Mouse (Mus musculus) v-Abl transformed pro-B cells (cell line): ENCODE measurements at regions not wholly inside any gene's neighbourhood (a gene's known extent, or its start where the extent isn't known, plus 50 kb on each side); places are given as distances from the start of the nearest gene placed in this dataset.

Experiments used
- in situ Hi-C, 2 experiments: fragments of 400-800 bp; cut with MboI; formaldehyde crosslinking; loops; one replicate each; pipeline ENCODE4 v1.15.1; 2025; ENCODE audit not compliant: unreplicated experiment in 2 of 2

- in situ Hi-C loops, result loop anchor here (25.0 kb wide), 2 partner anchors 1237 to 1437 kb away; partner anchors contain the start of gene Tfg (in 2 of the 2)
Measured at GRCm38 (mm10) chr16:55474950-55475525, 177.3 kb upstream of the Zpld1 start.

- in situ Hi-C loops, result no loop called here
Measured at GRCm38 (mm10) chr16:55471396-55471795, 173.6 kb upstream of the Zpld1 start.

GRCm38 (mm10) chr16:55470721-55471120 is 172.9 kb upstream of the Zpld1 start:
- in situ Hi-C loops, result no loop called here

GRCm38 (mm10) chr16:55469703-55470102 is 171.9 kb upstream of the Zpld1 start:
- in situ Hi-C loops, result loop anchor here (5.0 to 10.0 kb wide), 2 partner anchors 317 to 485 kb away; no protein-coding TSS in a partner anchor

GRCm38 (mm10) chr16:55468833-55469458 is 171.2 kb upstream of the Zpld1 start:
- in situ Hi-C loops, result loop anchor here (5.0 to 10.0 kb wide), 2 partner anchors 317 to 484 kb away; no protein-coding TSS in a partner anchor

- in situ Hi-C loops, result loop anchor here in 1 of 2 experiments (10.0 kb wide), 1 partner anchor 476 kb away; no protein-coding TSS in a partner anchor
Measured at GRCm38 (mm10) chr16:55460519-55460918, 162.7 kb upstream of the Zpld1 start.

- in situ Hi-C loops, result no loop called here
Measured at GRCm38 (mm10) chr16:55447581-55447980, 149.8 kb upstream of the Zpld1 start.

- in situ Hi-C loops, result no loop called here
Measured at GRCm38 (mm10) chr16:55442821-55443581, 145.2 kb upstream of the Zpld1 start.

- in situ Hi-C loops, result no loop called here
Measured at GRCm38 (mm10) chr16:55435139-55435968, 137.6 kb upstream of the Zpld1 start.

- in situ Hi-C loops, result no loop called here
Measured at GRCm38 (mm10) chr16:55421569-55422342, 124.0 kb upstream of the Zpld1 start.

GRCm38 (mm10) chr16:55420876-55421568 is 123.2 kb upstream of the Zpld1 start:
- in situ Hi-C loops, result no loop called here

GRCm38 (mm10) chr16:55418871-55419270 is 121.1 kb upstream of the Zpld1 start:
- in situ Hi-C loops, result no loop called here

GRCm38 (mm10) chr16:55400818-55401217 is 103.0 kb upstream of the Zpld1 start:
- in situ Hi-C loops, result no loop called here

- in situ Hi-C loops, result no loop called here
Measured at GRCm38 (mm10) chr16:55394864-55395263, 97.1 kb upstream of the Zpld1 start.

- in situ Hi-C loops, result no loop called here
Measured at GRCm38 (mm10) chr16:55390400-55390799, 92.6 kb upstream of the Zpld1 start.

- in situ Hi-C loops, result no loop called here
Measured at GRCm38 (mm10) chr16:55379996-55380395, 82.2 kb upstream of the Zpld1 start.

- in situ Hi-C loops, result no loop called here
Measured at GRCm38 (mm10) chr16:55379189-55379588, 81.4 kb upstream of the Zpld1 start.

- in situ Hi-C loops, result no loop called here
Measured at GRCm38 (mm10) chr16:55378701-55379100, 80.9 kb upstream of the Zpld1 start.

- in situ Hi-C loops, result no loop called here
Measured at GRCm38 (mm10) chr16:55375922-55376321, 78.1 kb upstream of the Zpld1 start.
